Mouse (Mus musculus) liver, adult 2 months (tissue): ENCODE data around the gene Gm7579.
"Not testable (repeated sequence)": the region's sequence is repeated elsewhere in the genome, so short reads cannot be mapped to it uniquely, and the experiment has no call there.

Experiments used
- CTCF ChIP-seq: fragments of 200-500 bp; IDR thresholded peaks from 2 replicates; pipeline ENCODE4 v1.5.1; 2011; ENCODE audit warnings: low read depth, low read length, control low read depth
- POLR2A ChIP-seq: fragments of 200-500 bp; IDR thresholded peaks from 2 replicates; pipeline ENCODE4 v1.6.1; 2011; ENCODE audit warnings: low read length, control low read depth; ENCODE audit not compliant: insufficient read depth; ENCODE audit errors: extremely low read depth

- not testable (repeated sequence) for TF ChIP-seq CTCF, POLR2A
Observed at GRCm38 (mm10) chr7:142229871-142230270, 18.2 kb downstream of the Gm7579 start, which contains the start of gene Krtap5-5.
